Mouse (Mus musculus) E14TG2a.4 (cell line): ENCODE data around the gene Hap1.
"Not testable (repeated sequence)": the region's sequence is repeated elsewhere in the genome, so short reads cannot be mapped to it uniquely, and the experiment has no call there.

Source experiments
- H3K27me3 ChIP-seq: 2 replicates; pipeline ENCODE4 v1.6.1; 2014; ENCODE audit warnings: low read length, control low read depth; ENCODE audit not compliant: insufficient read depth
- H3K36me3 ChIP-seq: 2 replicates; pipeline ENCODE4 v1.6.1; 2014; ENCODE audit warnings: low read length, control low read depth; ENCODE audit not compliant: insufficient read depth
- H3K4me1 ChIP-seq: replicated peaks from 2 replicates; pipeline ENCODE4 v1.6.1; 2014; ENCODE audit warnings: low read depth, low read length, control low read depth
- H3K4me3 ChIP-seq: replicated peaks from 2 replicates; pipeline ENCODE4 v1.5.1; 2014; ENCODE audit warnings: mild to moderate bottlenecking, low read length
- H3K9me3 ChIP-seq: 2 replicates; pipeline ENCODE4 v1.6.1; 2014; ENCODE audit warnings: low read length, control low read depth
- CTCF ChIP-seq: conservative IDR thresholded peaks from 2 replicates; pipeline ENCODE4 v1.5.1; 2014; ENCODE audit warnings: low read length
- NANOG ChIP-seq: IDR thresholded peaks from 2 replicates; pipeline ENCODE4 v1.6.1; 2014; ENCODE audit warnings: borderline replicate concordance, low read length, mixed read lengths
- POU5F1 ChIP-seq: IDR thresholded peaks from 2 replicates; pipeline ENCODE4 v1.6.1; 2014; ENCODE audit warnings: low read length, borderline replicate concordance

Hap1 gene

DNA sequence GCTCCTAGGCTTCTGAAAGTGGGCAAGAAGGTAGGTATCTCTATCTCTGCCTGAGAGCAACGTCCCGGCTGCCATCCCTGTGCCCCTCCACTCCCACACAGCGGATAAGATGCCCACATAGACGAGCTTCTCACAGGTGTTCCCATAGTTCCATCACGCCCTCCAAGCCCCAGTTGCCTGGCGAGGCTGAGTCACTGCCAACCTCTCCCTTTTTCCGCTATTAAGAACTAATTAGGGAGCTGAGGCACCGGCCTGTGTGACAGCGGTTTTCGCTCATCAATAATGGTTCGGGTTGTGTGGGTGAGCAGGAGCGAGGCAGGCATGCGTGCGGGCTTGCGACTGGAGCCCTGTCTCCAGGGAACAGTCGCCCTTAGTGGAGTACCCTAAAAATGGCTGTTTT lies 25.7 kb downstream of the Hap1 start:
- Histone ChIP-seq H3K4me3 (peak overlapping the region; percentile 64), H3K27me3 (no peaks in the 10 kb centered on the region), H3K4me1 (peaks cover 36% of the 10 kb centered on the region), H3K9me3 (no peaks in the 10 kb centered on the region), H3K36me3 (no peaks in the 10 kb centered on the region)
- TF ChIP-seq POU5F1 (no peak), CTCF (no peak), NANOG (no peak)

GRCm38 (mm10) chr11:100327761-100328160 lies 28.2 kb downstream of the Hap1 start:
- H3K27me3 ChIP-seq, result no peaks in the 10 kb centered on the region
- H3K4me1 ChIP-seq, result peaks cover 24% of the 10 kb centered on the region
- no peak overlapping the region for H3K4me3 ChIP-seq
- TF ChIP-seq NANOG, result no peak
- no peak for TF ChIP-seq POU5F1
- H3K36me3 ChIP-seq, result peaks cover 3% of the 10 kb centered on the region; the same call in 1 of the 2 replicates
- no peaks in the 10 kb centered on the region for H3K9me3 ChIP-seq

DNA sequence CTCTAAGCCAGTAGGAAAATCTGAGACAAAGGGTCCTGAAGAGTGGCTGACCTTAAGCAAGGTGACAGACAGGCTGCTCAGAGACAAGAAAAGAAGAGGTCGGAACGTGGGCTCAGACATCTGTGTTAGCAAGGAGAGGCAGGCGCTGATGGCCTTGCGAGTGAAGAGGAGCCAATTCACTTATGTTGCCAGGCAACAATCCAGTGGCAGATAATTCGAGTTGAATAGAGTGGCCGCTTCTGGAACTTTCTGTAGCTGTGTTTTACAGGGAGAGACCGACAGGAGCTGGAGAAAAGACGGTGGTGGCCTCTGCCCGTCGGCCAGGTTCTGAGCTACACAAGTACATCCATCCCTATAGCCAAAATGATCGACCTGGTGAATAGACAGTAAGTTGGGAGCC lies 28.6 kb downstream of the Hap1 start:
- TF ChIP-seq NANOG, result no peak
- TF ChIP-seq POU5F1, result no peak
- TF ChIP-seq CTCF, result no peak
- Histone ChIP-seq H3K9me3 (no peaks in the 10 kb centered on the region), H3K4me1 (peaks cover 27% of the 10 kb centered on the region), H3K27me3 (no peaks in the 10 kb centered on the region), H3K36me3 (peaks cover 8% of the 10 kb centered on the region), H3K4me3 (no peak overlapping the region)

DNA sequence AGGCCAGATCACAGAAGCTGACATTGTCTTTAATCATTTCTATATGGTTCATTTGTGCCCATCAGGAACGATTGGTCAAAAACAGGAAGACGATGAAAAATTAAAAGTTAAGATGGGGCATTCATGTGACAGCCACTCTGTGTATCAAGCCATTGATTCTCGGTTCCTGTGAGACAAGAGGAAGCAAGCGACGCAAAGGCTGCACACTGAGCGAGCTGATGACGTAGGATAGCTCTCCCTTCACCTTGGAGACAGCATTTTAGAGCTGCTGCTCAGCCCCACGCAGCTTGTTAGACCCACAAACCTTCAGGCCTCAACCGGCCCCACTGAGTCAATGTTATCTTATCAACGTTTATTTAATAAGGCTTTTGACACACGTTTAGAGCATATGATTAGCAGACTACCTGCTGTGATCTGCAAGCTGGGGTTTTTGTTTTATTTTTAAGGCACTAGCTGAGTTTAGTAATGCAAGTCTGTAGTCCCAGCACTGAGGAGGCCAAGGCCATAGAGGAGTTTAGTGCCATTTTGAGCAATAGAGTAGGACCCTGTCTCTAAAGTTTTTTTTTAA lies 30.8 kb downstream of the Hap1 start:
- Histone ChIP-seq H3K36me3 (peaks cover 27% of the 10 kb centered on the region), H3K4me1 (peaks cover 27% of the 10 kb centered on the region), H3K4me3 (no peak overlapping the region), H3K9me3 (no peaks in the 10 kb centered on the region), H3K27me3 (no peaks in the 10 kb centered on the region)
- TF ChIP-seq NANOG, result no peak
- TF ChIP-seq POU5F1, result no peak
- no peak for TF ChIP-seq CTCF

DNA sequence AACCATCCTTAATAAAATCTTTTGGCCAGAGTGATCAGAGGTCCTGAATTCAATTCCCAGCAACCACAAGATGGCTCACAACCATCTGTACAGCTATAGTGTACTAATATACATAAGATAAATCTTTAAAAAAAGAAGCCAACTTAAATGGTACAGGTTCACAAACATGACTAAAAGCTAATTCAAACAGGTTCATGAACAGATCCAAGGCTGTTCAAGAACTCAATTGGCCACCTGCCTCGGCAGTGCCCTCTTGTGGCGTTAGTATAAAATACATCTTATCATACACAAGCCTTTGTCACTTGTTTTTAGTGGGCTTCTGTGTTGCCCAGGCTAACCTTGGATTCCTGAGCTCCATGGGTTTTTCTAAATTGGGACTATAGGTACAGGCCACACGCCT lies 32.4 kb downstream of the Hap1 start:
- no peaks in the 10 kb centered on the region for H3K27me3 ChIP-seq
- H3K4me3 ChIP-seq, result no peak overlapping the region
- no peak for TF ChIP-seq NANOG
- peak; percentile 72 for TF ChIP-seq CTCF
- peaks cover 27% of the 10 kb centered on the region for H3K36me3 ChIP-seq
- peaks cover 25% of the 10 kb centered on the region for H3K4me1 ChIP-seq
- H3K9me3 ChIP-seq, result no peaks in the 10 kb centered on the region

DNA sequence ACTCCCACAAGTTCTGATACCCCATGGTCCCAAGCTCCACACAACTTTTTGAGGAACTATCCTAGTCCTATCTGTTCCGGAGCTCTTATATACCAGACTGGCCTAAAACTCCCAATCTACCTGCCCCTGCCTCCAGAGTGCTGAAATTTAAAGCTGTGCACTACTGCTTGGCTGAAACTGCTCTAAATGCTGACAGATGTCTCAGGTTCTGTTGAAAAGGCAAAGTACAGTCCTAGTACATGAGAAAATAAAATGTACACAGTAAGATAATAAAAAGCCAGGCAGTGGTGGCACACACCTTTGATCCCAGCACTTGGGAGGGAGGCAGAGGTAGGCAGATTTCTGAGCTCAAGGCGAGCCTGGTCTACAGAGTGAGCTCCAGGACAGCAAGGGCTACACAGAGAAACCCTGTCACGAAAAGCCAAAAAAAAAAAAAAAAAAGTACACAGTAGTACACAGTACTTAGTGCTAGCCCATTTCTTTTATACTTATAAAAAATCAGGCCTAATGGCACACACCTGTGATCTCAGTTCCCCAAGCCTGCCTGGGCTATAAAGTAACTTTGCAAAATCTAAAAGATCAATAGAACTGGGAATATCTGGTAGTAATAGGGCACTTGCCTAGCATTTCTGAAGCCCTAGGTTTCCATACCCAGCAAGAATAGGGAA lies 33.2 kb downstream of the Hap1 start:
- TF ChIP-seq CTCF, result no peak
- TF ChIP-seq POU5F1, result no peak
- no peak for TF ChIP-seq NANOG
- peaks cover 27% of the 10 kb centered on the region for H3K36me3 ChIP-seq
- H3K4me1 ChIP-seq, result peaks cover 33% of the 10 kb centered on the region
- no peaks in the 10 kb centered on the region for H3K27me3 ChIP-seq
- no peaks in the 10 kb centered on the region for H3K9me3 ChIP-seq
- H3K4me3 ChIP-seq, result peak overlapping the region; percentile 89

GRCm38 (mm10) chr11:100321479-100322305 lies 34.2 kb downstream of the Hap1 start:
- H3K36me3 ChIP-seq, result peaks cover 27% of the 10 kb centered on the region
- peak overlapping the region; percentile 89 for H3K4me3 ChIP-seq
- peaks cover 39% of the 10 kb centered on the region for H3K4me1 ChIP-seq
- H3K27me3 ChIP-seq, H3K9me3 ChIP-seq: not testable (repeated sequence)

- peak overlapping the region; percentile 89 for H3K4me3 ChIP-seq
- H3K36me3 ChIP-seq, result peaks cover 27% of the 10 kb centered on the region
- not testable (repeated sequence) for H3K27me3 ChIP-seq, H3K9me3 ChIP-seq
- H3K4me1 ChIP-seq, result peaks cover 44% of the 10 kb centered on the region
These were observed 35.1 kb downstream of the Hap1 start for GRCm38 (mm10) chr11:100320701-100321410.
